Mouse (Mus musculus): ENCODE measurements around the gene Higd2a.

DNA sequence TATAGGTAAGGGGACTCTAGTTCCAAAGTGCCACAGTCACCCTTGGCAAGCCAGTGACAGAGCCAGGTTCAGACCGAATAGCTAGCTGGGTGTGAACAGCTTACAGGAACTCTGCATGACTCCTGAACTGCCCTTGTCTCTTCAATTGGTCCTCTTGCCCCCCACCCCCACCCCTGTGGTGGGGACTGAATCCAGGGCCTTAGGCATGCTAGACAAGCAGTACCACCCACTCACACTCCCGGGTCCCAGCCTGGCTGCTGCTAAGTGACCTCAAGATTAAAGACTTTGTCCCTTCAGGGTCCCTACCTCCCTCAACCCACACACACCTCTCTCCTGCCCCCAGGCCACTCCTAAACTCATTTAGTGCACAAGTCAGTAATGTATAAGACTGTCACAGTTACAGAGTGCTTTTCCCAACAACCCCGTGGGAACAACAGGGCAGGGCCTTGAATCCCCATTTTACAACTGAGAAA is 12.7 kb downstream of the Higd2a start:
- TF ChIP-seq HCFC1 (IDR thresholded peaks at IDR 0.05; ENCODE audit: borderline replicate concordance, insufficient read depth, low read length), result no peak
- no peak for TF ChIP-seq ZC3H11A (IDR thresholded peaks at IDR 0.05; ENCODE audit: borderline replicate concordance, low read depth, low read length)
- TF ChIP-seq CHD2 (IDR thresholded peaks at IDR 0.05; ENCODE audit: low read depth, low read length), result no peak
- TF ChIP-seq ZNF384 (IDR thresholded peaks at IDR 0.05; ENCODE audit: low read depth, low read length), result no peak
